Mouse (Mus musculus): ENCODE data around the gene Serpina1f. TPM values are rescaled to one million over a fixed set of nuclear protein-coding genes. Genes with fewer than 3 reads are reported as not detected.

Gene Serpina1f
- not detected for total RNA-seq (2023)

GRCm38 (mm10) chr12:103695429-103695828 is at the start of gene Serpina1f:
TSS of gene Serpina1f (minus strand) at chr12:103695529.

GRCm38 (mm10) chr12:103676039-103676438 is 19.3 kb downstream of the Serpina1f start, which contains the start of gene Serpina16:
TSS of gene Serpina16 (minus strand) at chr12:103676139.

GRCm38 (mm10) chr12:103656848-103657626 is 38.3 kb downstream of the Serpina1f start, which contains the start of gene Serpina6:
TSS of gene Serpina6 (minus strand) at chr12:103657212.

Other genes with a start within 250 kb of the Serpina1f start
- gene Ifi27l2b, start 238.3 kb downstream of the Serpina1f start, total RNA-seq (2023): not detected
- gene Ppp4r4, start 163.2 kb downstream of the Serpina1f start, total RNA-seq (2023): under 1 TPM; 0.09 to 0.11 TPM
- gene Serpina10, start 64.1 kb downstream of the Serpina1f start, total RNA-seq (2023): under 1 TPM; 0.26 to 0.37 TPM
- not detected for gene Serpina6, start 38.3 kb downstream of the Serpina1f start, total RNA-seq (2023)
- not detected for gene Serpina16, start 19.4 kb downstream of the Serpina1f start, total RNA-seq (2023)
- gene Serpina1d, start 78.1 kb upstream of the Serpina1f start, total RNA-seq (2023): 1 to 10 TPM in 1 of 2 experiments, not detected in 1; 1.4 TPM
- under 1 TPM; 0.53 to 0.57 TPM for gene Serpina1b, start 134.8 kb upstream of the Serpina1f start, total RNA-seq (2023)
- gene Serpina1a, start 168.0 kb upstream of the Serpina1f start, total RNA-seq (2023): not detected
- gene Serpina1c, start 209.4 kb upstream of the Serpina1f start, total RNA-seq (2023): 1 to 10 TPM in 1 of 2 experiments, under 1 TPM in 1; 0.79 to 1.2 TPM